Mouse (Mus musculus) lung, adult 2 months (tissue): Measurements from ENCODE around the gene Plekhg1.

Experiments
- CTCF ChIP-seq: fragments of 200-500 bp; IDR thresholded peaks from 2 replicates; pipeline ENCODE4 v1.5.1; 2011; ENCODE audit warnings: mild to moderate bottlenecking, low read length, control low read depth; ENCODE audit not compliant: insufficient read depth
- POLR2A ChIP-seq: fragments of 200-500 bp; IDR thresholded peaks from 2 replicates; pipeline ENCODE4 v1.6.1; 2011; ENCODE audit warnings: low read depth, mild to moderate bottlenecking, control low read depth, low read length, borderline replicate concordance; ENCODE audit errors: extremely low read depth

- TF ChIP-seq POLR2A (no peak), CTCF (no peak)
Observed at GRCm38 (mm10) chr10:3720296-3720695, 19.9 kb upstream of the Plekhg1 start.
